Mouse (Mus musculus) ES-E14 (cell line): ENCODE measurements around the gene Gsk3b.

Experiments used
- CHD2 ChIP-seq: IDR thresholded peaks from 2 replicates; pipeline ENCODE4 v1.6.1; 2014; ENCODE audit warnings: mild to moderate bottlenecking, low read depth, low read length, inconsistent platforms
- HCFC1 ChIP-seq: IDR thresholded peaks from 2 replicates; pipeline ENCODE4 v1.6.1; 2012; ENCODE audit warnings: low read length, inconsistent platforms, borderline replicate concordance; ENCODE audit not compliant: insufficient read depth
- MAFK ChIP-seq: IDR thresholded peaks from 2 replicates; pipeline ENCODE4 v1.6.1; 2014; ENCODE audit warnings: mild to moderate bottlenecking, low read depth, low read length, inconsistent platforms; ENCODE audit not compliant: insufficient read depth
- ZC3H11A ChIP-seq: IDR thresholded peaks from 2 replicates; pipeline ENCODE4 v1.6.1; 2012; ENCODE audit warnings: low read depth, mild to moderate bottlenecking, inconsistent platforms, low read length, borderline replicate concordance
- ZNF384 ChIP-seq: IDR thresholded peaks from 2 replicates; pipeline ENCODE4 v1.6.1; 2012; ENCODE audit warnings: low read depth, low read length, inconsistent platforms

GRCm38 (mm10) chr16:38088126-38088628 is 624 bp upstream of the Gsk3b start:
- TF ChIP-seq ZC3H11A (no peak), MAFK (no peak), ZNF384 (no peak), HCFC1 (no peak), CHD2 (no peak)
